Mouse (Mus musculus): Measurements from ENCODE around the gene Ascl3. TPM values are rescaled to one million over a fixed set of nuclear protein-coding genes. Genes with fewer than 3 reads are reported as not detected.
A peak's percentile ranks its signal among the peaks of the same experiment; 100 is the strongest.

The Ascl3 gene
- polyA plus RNA-seq, 1 experiment from 2014 or later = 0.28 TPM

DNA sequence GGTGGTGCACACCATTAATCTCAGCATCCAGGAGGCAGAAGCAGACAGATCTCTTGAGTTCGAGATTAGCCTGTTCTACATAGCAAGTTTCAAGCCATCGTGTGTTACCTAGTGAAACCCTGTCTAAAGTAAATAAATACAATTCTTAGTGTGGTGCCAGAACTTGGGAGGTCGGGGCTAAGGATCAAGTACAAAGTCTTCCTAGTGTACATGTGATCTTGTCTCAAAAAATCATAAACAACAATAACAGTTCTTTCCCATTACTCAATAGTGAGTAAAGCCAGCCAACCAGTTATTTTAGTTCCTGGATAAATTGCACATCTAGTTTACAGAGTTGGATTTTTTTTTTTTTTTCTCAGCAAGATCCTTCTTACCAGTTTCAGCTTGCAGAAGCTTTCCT is 27.1 kb downstream of the Ascl3 start:
- no peak for ATAC-seq (replicated peaks; ENCODE audit: low FRiP score)
- H3K9ac ChIP-seq (ENCODE audit: low read length) = peak overlapping the region; percentile 77
- H3K4me3 ChIP-seq (ENCODE audit: low read depth, low read length) = peak overlapping the region; percentile 68
- H3K36me3 ChIP-seq (ENCODE audit: control insufficient read depth, insufficient read depth, low read length) = no peaks in the 10 kb centered on the region
- no peaks in the 10 kb centered on the region; the same call in 1 of the 2 replicates for H3K4me1 ChIP-seq (replicated peaks; ENCODE audit: control insufficient read depth, insufficient read depth, low read length)
- WGBS = 63% methylated on average over 3 of the region's 3 CpGs
- 0 out of 2 replicates have a peak, but pooled peaks cover 4% of the 10 kb centered on the region for H3K27me3 ChIP-seq (ENCODE audit: control insufficient read depth, insufficient read depth, low read length)
- peak overlapping the region; percentile 60 for H3K4me2 ChIP-seq (ENCODE audit: low read depth, low read length, severe bottlenecking)
- H3K27ac ChIP-seq (ENCODE audit: low read depth, low read length) = no peak overlapping the region
- H3K9me3 ChIP-seq (ENCODE audit: control insufficient read depth, low read length) = no peaks in the 10 kb centered on the region
- DNase-seq (ENCODE audit: low spot score) = no peak

DNA sequence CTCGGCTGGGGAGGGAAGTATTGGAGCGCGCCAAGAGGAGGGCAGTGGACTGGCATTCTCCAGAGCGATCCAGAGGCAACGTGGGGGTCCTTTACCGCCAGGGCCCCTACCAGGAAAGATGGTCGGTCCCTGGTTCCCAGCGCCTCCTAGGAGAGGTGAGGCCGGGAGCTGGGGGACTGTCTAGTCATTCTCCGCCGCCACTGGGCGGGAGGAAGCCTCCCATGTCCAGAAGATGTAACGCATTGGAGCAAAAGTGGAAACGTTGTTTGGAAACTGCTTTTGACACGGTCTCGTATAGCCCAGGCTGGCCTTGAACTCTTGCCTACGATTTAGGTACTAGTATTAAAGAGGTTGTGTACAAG is 27.5 kb downstream of the Ascl3 start:
- 2% methylated on average over 17 of the region's 17 CpGs for WGBS
- Histone ChIP-seq H3K9ac (ENCODE audit: low read length) (peak overlapping the region; percentile 77), H3K4me2 (ENCODE audit: low read depth, low read length, severe bottlenecking) (peak overlapping the region; percentile 60), H3K9me3 (ENCODE audit: control insufficient read depth, low read length) (no peaks in the 10 kb centered on the region), H3K27ac (ENCODE audit: low read depth, low read length) (peak overlapping the region; percentile 48; the same call in 1 of the 2 replicates), H3K4me1 (replicated peaks; ENCODE audit: control insufficient read depth, insufficient read depth, low read length) (no peaks in the 10 kb centered on the region; the same call in 1 of the 2 replicates), H3K4me3 (ENCODE audit: low read depth, low read length) (peak overlapping the region; percentile 68), H3K27me3 (ENCODE audit: control insufficient read depth, insufficient read depth, low read length) (0 out of 2 replicates have a peak, but pooled peaks cover 4% of the 10 kb centered on the region), H3K36me3 (ENCODE audit: control insufficient read depth, insufficient read depth, low read length) (no peaks in the 10 kb centered on the region)
- no peak for DNase-seq (ENCODE audit: low spot score)
- no peak for ATAC-seq (replicated peaks; ENCODE audit: low FRiP score)

DNA sequence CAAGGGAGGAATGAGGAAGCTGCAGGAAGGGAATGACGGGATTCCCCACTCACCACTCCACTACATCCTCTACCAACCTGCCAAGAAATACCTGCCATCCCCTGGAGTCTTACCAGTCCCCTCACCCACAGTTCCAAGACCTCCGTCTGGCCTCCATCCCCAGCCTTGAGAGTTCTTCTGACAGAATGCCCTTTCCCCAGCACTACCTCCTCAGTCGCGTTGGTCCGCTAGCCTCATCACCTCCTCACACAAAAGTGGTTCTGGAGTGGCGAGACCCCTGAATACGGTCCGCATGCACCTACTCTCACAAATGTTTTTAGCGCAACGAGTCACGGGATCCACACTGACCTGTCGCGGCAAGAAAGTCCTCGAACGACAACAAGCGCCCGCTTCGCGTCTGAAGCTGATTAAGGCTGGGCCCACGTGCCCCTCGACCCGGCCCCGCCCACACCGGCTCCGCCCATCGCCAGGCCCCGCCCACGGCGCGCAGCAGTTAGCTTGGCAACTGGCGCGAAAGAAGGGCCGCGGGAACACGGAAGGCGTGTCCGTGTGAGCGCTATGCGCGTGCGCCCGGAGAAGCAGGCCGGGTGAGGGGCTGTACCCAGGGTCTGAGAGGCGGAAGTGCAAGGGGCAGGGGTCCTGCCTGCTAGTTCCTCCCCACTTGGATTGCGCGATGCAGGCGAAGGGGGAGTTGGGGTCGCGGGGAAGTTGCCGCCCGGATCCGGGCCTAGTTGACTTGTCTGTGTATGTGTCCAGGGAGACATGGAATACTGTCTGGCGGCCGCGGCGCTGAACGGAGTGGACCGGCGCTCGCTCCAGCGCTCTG is 28.1 kb downstream of the Ascl3 start, which contains the start of the genes St5 and Akip1:
Gene St5 (minus strand): TSS at position 416 of the 826 bp plus-strand sequence.
Gene Akip1 (plus strand): TSS at position 501 of the 826 bp plus-strand sequence.
- Histone ChIP-seq H3K4me2 (ENCODE audit: low read depth, low read length, severe bottlenecking) (peak within 1 kb of the TSS; percentile 60), H3K9me3 (ENCODE audit: control insufficient read depth, low read length) (no peaks in the 10 kb centered on the region), H3K36me3 (ENCODE audit: control insufficient read depth, insufficient read depth, low read length) (no peaks in the 10 kb centered on the region), H3K27ac (ENCODE audit: low read depth, low read length) (peak within 1 kb of the TSS; percentile 48; the same call in 1 of the 2 replicates), H3K27me3 (ENCODE audit: control insufficient read depth, insufficient read depth, low read length) (0 out of 2 replicates have a peak, but pooled peaks cover 4% of the 10 kb centered on the region), H3K9ac (ENCODE audit: low read length) (peak within 1 kb of the TSS; percentile 77), H3K4me3 (ENCODE audit: low read depth, low read length) (peak within 1 kb of the TSS; percentile 68), H3K4me1 (replicated peaks; ENCODE audit: control insufficient read depth, insufficient read depth, low read length) (no peaks in the 10 kb centered on the region; the same call in 1 of the 2 replicates)
- under 1% methylated on average over 61 of the region's 61 CpGs for WGBS
- ATAC-seq (replicated peaks; ENCODE audit: low FRiP score) (peak; percentile 98), DNase-seq (ENCODE audit: low spot score) (peak; percentile 99)

DNA sequence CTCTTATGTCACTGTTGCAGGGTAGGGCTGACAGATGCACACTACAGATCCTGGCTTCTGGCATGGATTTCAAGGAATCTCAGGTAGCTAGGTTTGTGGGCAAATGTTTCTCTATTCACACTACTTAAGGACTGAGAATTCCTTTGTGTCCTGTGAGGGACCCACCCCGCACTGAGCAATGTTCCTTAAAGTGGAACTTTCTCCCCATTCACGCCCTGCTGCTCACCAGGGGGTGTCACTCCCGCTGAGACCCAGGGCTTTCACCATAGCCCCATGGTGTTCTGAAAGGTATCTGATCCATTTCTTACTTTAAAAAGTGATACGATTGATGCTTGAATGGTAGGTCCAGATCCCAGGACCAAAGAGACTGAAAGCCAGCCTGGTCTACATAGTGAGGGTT is 28.8 kb downstream of the Ascl3 start:
- 38% methylated on average over 4 of the region's 4 CpGs for WGBS
- no peak overlapping the region for H3K27ac ChIP-seq (ENCODE audit: low read depth, low read length)
- no peak overlapping the region for H3K9ac ChIP-seq (ENCODE audit: low read length)
- no peaks in the 10 kb centered on the region; the same call in 1 of the 2 replicates for H3K4me1 ChIP-seq (replicated peaks; ENCODE audit: control insufficient read depth, insufficient read depth, low read length)
- 0 out of 2 replicates have a peak, but pooled peaks cover 4% of the 10 kb centered on the region for H3K27me3 ChIP-seq (ENCODE audit: control insufficient read depth, insufficient read depth, low read length)
- peak overlapping the region; percentile 60; the same call in 1 of the 2 replicates for H3K4me2 ChIP-seq (ENCODE audit: low read depth, low read length, severe bottlenecking)
- ATAC-seq (replicated peaks; ENCODE audit: low FRiP score) (no peak), DNase-seq (ENCODE audit: low spot score) (no peak)
- H3K9me3 ChIP-seq (ENCODE audit: control insufficient read depth, low read length) = no peaks in the 10 kb centered on the region
- H3K4me3 ChIP-seq (ENCODE audit: low read depth, low read length) = peak overlapping the region; percentile 68; the same call in 1 of the 2 replicates
- H3K36me3 ChIP-seq (ENCODE audit: control insufficient read depth, insufficient read depth, low read length) = no peaks in the 10 kb centered on the region

DNA sequence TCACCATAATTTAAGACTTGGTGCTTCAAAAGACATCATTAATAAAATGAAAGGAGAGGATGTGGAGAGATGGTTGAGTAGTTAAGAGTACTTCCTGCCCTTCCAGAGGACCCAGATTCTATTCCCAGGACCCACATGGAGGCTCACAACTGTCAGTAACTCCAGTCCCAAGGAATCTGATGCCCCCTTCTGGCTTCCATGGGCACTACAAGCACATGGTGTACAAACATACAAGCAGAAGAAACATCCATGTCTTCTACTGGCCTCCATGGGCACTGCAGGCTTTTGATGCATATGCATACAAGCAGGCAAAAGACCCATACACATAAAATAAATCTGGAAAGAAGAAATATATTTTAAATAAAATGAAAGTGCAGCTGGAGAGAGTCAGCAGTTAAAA is 31.3 kb downstream of the Ascl3 start:
- Histone ChIP-seq H3K4me3 (ENCODE audit: low read depth, low read length) (no peak overlapping the region), H3K9ac (ENCODE audit: low read length) (no peak overlapping the region), H3K27ac (ENCODE audit: low read depth, low read length) (no peak overlapping the region), H3K9me3 (ENCODE audit: control insufficient read depth, low read length) (no peaks in the 10 kb centered on the region), H3K4me1 (replicated peaks; ENCODE audit: control insufficient read depth, insufficient read depth, low read length) (no peaks in the 10 kb centered on the region; the same call in 1 of the 2 replicates), H3K4me2 (ENCODE audit: low read depth, low read length, severe bottlenecking) (no peak overlapping the region), H3K27me3 (ENCODE audit: control insufficient read depth, insufficient read depth, low read length) (0 out of 2 replicates have a peak, but pooled peaks cover 4% of the 10 kb centered on the region), H3K36me3 (ENCODE audit: control insufficient read depth, insufficient read depth, low read length) (no peaks in the 10 kb centered on the region)
- ATAC-seq (replicated peaks; ENCODE audit: low FRiP score) = no peak
- no peak for DNase-seq (ENCODE audit: low spot score)

DNA sequence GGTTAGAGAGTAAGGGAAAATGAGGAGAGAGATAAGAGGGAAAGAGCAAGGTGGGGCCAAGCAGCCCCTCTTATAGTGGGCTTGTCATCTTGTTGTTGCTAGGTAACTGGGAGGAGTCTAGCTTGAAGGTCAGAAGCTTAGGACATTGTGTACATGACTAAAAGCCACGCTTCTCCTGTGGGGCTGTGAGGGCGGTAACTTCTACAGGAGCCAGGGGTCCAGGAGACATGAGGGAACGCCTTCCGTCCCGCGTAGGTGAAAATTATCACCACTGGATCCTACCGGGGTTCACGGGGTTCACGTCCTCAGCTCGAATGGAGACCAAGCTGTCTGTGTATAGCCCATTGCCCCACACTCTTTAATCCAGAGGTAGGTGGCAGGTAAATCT is 36.2 kb downstream of the Ascl3 start:
- Histone ChIP-seq H3K9me3 (ENCODE audit: control insufficient read depth, low read length) (no peaks in the 10 kb centered on the region), H3K27me3 (ENCODE audit: control insufficient read depth, insufficient read depth, low read length) (no peaks in the 10 kb centered on the region), H3K27ac (ENCODE audit: low read depth, low read length) (no peak overlapping the region), H3K4me2 (ENCODE audit: low read depth, low read length, severe bottlenecking) (no peak overlapping the region), H3K4me1 (replicated peaks; ENCODE audit: control insufficient read depth, insufficient read depth, low read length) (no peaks in the 10 kb centered on the region), H3K4me3 (ENCODE audit: low read depth, low read length) (no peak overlapping the region), H3K9ac (ENCODE audit: low read length) (no peak overlapping the region), H3K36me3 (ENCODE audit: control insufficient read depth, insufficient read depth, low read length) (no peaks in the 10 kb centered on the region)
- DNase-seq (ENCODE audit: low spot score) = no peak
- WGBS = 90% methylated on average over 10 of the region's 10 CpGs
- ATAC-seq (replicated peaks; ENCODE audit: low FRiP score) = no peak

DNA sequence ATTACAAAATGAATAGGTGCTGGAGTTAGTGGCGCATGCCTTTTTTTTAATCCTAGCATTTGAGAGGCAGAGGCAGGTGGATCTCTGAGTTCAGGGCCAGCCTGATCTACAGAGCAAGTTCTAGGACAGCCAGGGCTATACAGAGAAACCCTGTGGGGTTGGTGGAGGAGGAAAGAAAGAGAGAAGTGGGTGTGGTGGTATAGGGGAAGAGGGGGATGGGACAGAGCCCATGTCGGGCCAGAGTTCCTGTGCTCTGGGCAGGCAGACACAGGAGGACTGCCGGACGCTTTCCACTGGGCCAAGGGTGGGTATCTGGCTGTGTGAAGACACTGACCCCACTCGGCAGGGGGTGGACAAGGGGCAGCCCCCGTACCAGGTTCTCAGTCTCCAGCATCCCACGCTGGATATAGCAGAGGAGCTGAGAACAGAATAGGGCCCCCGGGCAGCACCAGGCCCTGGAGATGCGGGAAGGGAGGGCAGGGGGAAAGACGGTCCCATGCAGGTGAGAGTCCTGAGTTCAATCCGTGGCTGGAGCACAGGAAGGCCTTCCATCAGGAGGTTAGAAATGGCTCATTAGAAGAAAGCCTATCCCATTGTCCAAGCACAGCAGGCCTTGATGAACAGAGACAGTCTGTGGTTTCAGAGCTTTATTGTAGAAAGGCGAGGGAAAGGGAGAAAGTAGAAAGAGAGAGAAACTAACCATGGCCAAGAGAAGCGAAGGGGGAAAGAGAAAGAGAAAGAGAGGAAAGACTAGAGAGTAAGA is 36.8 kb downstream of the Ascl3 start:
- Histone ChIP-seq H3K4me2 (ENCODE audit: low read depth, low read length, severe bottlenecking) (no peak overlapping the region), H3K4me1 (replicated peaks; ENCODE audit: control insufficient read depth, insufficient read depth, low read length) (no peaks in the 10 kb centered on the region), H3K27me3 (ENCODE audit: control insufficient read depth, insufficient read depth, low read length) (no peaks in the 10 kb centered on the region), H3K4me3 (ENCODE audit: low read depth, low read length) (no peak overlapping the region), H3K9me3 (ENCODE audit: control insufficient read depth, low read length) (no peaks in the 10 kb centered on the region), H3K36me3 (ENCODE audit: control insufficient read depth, insufficient read depth, low read length) (no peaks in the 10 kb centered on the region), H3K27ac (ENCODE audit: low read depth, low read length) (no peak overlapping the region), H3K9ac (ENCODE audit: low read length) (no peak overlapping the region)
- DNase-seq (ENCODE audit: low spot score) = no peak
- 78% methylated on average over 13 of the region's 13 CpGs for WGBS
- no peak for ATAC-seq (replicated peaks; ENCODE audit: low FRiP score)

DNA sequence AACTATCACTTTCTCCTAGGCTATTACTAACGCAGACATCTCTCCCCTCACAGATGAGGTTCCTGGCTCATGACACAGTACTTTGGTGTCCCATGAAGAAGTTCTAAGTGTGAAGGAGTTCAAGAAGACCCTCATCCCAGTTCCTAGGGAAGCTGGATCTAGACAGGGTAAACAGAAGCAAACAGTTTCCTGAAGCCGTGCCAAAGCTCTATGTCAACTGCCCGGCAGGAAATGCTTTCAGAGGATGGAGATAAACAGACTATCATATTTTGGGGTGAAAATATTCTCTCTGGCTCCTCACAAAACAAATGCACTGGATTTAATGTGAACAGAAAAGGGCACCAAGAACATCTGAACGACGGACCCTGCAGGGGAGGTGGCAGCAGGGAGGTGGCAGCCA is 40.6 kb downstream of the Ascl3 start:
- Histone ChIP-seq H3K27me3 (ENCODE audit: control insufficient read depth, insufficient read depth, low read length) (no peaks in the 10 kb centered on the region), H3K27ac (ENCODE audit: low read depth, low read length) (no peak overlapping the region), H3K4me1 (replicated peaks; ENCODE audit: control insufficient read depth, insufficient read depth, low read length) (0 out of 2 replicates have a peak, but pooled peaks cover 6% of the 10 kb centered on the region), H3K9ac (ENCODE audit: low read length) (no peak overlapping the region), H3K4me2 (ENCODE audit: low read depth, low read length, severe bottlenecking) (no peak overlapping the region), H3K36me3 (ENCODE audit: control insufficient read depth, insufficient read depth, low read length) (no peaks in the 10 kb centered on the region), H3K4me3 (ENCODE audit: low read depth, low read length) (no peak overlapping the region), H3K9me3 (ENCODE audit: control insufficient read depth, low read length) (no peaks in the 10 kb centered on the region)
- DNase-seq (ENCODE audit: low spot score) (no peak), ATAC-seq (replicated peaks; ENCODE audit: low FRiP score) (no peak)
- WGBS = 92% methylated on average over 5 of the region's 5 CpGs
